Mouse (Mus musculus) C2C12 (cell line): ENCODE measurements at regions not wholly inside any gene's neighbourhood (a gene's known extent, or its start where the extent isn't known, plus 50 kb on each side); places are given as distances from the start of the nearest gene placed in this dataset.

Source experiments
- CEBPB ChIP-seq: IDR thresholded peaks from one replicate; pipeline ENCODE4 v1.6.1; 2011; ENCODE audit warnings: low read depth, mild to moderate bottlenecking, control low read depth, moderate library complexity
- CTCF ChIP-seq: IDR thresholded peaks from one replicate; pipeline ENCODE4 v1.5.1; 2011; ENCODE audit not compliant: control insufficient read depth, insufficient read depth, insufficient read length
- FOSL1 ChIP-seq: IDR thresholded peaks from one replicate; pipeline ENCODE4 v1.8.0; 2011; ENCODE audit warnings: mild to moderate bottlenecking, low read length; ENCODE audit not compliant: poor library complexity, insufficient read depth, severe bottlenecking
- MAX ChIP-seq: IDR thresholded peaks from one replicate; pipeline ENCODE4 v1.6.1; 2011; ENCODE audit warnings: mild to moderate bottlenecking, control low read depth
- MYOG ChIP-seq: IDR thresholded peaks from one replicate; pipeline ENCODE4 v1.6.1; 2011; ENCODE audit not compliant: control insufficient read depth, insufficient read length; ENCODE audit errors: extremely low read depth
- USF1 ChIP-seq: IDR thresholded peaks from one replicate; pipeline ENCODE4 v1.6.1; 2011; ENCODE audit warnings: low read depth, mild to moderate bottlenecking, control low read depth, moderate library complexity

DNA sequence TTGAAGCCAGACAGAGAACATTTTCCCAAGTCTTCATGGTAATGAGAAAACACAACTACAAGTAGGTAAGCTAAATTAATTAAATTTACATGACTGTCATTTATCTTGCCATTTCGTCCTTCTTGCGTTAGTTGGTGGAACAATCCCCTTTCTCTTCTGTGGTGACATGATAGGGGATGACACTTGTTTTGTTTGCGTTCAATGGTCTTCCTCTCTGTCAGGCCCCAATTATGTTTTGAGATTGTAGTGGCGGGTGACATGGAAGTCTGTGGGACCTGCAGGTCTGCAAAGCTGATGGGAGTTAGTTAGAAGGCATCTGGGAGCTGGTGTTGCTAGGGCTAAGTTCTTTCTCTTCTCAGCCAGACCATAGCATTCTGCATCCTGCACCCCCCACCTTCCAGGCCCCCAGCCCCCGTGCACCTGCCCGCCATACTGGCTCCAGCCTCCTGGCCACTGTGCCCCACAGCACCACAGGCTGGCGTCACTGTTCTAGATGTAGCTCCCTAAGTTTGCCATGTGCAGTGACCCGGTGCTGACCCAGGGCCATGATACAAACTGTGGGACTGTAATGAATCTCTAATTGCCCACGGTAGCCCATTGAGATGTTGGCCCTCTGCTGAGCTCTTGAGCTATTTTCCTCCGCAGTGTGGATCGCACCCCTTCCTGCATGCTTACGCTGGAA lies 528.7 kb downstream of the Sox2 start:
- no peak for TF ChIP-seq MYOG
- no peak for TF ChIP-seq FOSL1
- no peak for TF ChIP-seq CTCF
- TF ChIP-seq MAX = no peak
- TF ChIP-seq USF1 = no peak
- no peak for TF ChIP-seq CEBPB
